Mouse (Mus musculus): ENCODE data around the gene Ptprs.

Ptprs gene

DNA sequence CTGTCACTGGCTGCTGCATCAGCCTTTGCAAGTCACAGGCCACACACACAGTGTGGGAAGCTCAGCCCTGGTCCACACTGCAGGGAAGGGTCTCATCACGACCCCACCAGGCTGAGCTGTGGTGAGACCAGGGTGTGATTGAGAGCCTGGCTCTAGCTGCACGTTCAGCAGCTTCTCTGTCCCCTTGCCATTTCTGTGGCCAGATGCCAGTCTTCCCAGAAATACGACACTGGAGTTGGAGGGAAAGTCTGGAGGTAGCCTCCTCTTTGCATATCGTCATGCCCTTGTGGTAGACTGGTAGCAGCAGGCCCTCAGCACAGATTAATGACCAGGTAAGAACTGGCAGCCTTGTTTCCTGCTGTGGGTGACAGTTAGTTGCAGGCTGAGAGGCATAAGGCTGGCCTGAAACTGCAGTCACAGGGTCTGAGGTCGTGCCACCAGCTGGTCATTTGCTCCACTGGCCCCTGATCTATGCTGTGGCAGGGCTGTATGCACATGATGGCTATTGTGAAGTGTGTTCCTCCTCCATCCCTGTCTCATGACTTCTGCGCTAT lies 96.9 kb downstream of the Ptprs start:
- no peak for DNase-seq (ENCODE audit: low read depth, low spot score)

DNA sequence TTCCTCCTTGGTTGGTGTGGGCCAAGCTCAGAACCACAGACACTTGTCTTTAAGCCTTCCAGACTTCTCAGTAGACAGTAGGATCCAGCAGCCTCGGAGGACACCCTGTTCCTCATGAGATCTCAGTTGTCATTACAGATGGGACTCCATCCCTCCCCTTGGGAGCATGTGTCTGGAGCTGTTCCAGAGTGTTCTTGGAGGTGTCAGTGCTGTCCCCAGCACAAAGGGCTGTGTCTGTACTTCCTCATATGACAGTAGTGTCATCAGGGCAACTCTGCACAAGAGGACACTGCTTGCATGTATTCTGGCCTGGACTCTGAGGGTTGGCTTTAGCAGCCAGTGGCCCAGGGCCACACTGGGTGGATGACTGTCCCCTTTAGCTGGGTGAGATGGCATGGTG lies 101.4 kb downstream of the Ptprs start:
- DNase-seq (ENCODE audit: low read depth, low spot score): peak; percentile 65

DNA sequence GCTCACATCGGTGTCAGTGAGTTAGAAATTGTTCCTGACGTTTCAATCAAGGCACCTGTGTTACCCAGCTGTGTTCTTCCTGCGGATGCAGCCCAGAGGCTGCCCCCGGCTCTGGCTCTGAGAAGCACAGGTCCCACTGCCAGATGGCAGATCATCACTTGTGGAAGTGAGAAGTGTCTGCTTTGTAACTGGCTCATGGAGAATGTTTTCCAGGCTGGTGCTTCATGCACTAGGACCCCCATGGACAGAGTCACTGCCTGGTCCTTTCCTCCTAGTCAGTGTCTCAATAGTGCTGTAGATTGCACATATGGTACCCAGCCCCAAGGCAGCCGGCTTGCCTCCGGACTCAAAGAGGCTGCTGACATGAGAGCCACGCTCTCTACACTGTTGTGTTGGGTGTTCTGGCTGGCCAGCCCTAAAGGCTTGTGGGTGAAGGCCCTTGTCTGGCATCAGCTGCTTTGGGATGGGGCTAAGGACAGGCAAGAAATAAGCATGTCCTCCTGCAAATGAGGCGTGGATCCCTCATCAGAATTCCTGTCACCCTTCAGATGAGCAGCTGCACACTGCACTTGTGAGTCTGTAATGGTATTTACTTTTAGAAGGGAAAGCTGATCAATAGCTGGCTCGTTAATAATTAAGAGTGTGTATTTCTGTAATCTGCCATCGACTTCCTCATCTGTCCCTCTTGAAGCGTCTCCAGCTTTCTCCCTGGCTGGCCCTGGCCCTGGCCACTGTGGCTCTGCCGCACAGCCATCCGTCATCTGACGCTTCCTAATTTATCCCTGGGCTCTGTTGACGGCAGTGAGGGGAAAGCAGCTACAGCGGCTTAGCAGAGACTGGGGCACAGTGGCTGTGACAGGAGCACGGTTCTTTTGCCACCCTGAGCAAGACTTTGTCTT lies 102.9 kb downstream of the Ptprs start:
- DNase-seq (ENCODE audit: low read depth, low spot score): peak; percentile 40

DNA sequence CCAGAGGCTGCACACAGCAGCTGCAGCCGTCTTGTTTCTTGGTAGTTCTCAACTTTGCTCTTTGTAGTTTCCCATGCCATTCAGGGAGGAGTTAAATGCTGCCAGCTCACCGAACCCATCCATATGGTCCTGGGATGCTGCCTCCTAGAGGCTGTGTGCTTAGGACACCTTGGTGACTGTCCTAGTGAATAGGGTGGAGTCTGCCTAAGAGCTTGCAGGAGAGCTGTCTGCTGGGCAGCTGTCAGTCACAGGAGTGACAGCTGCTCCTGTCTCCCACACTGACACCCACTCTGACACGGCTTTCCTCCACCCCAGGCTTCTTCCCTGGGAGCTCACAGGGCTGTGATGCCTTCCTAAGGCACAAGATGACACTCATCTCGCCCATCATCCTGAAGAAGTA lies 104.2 kb downstream of the Ptprs start:
- DNase-seq (ENCODE audit: low read depth, low spot score): no peak

DNA sequence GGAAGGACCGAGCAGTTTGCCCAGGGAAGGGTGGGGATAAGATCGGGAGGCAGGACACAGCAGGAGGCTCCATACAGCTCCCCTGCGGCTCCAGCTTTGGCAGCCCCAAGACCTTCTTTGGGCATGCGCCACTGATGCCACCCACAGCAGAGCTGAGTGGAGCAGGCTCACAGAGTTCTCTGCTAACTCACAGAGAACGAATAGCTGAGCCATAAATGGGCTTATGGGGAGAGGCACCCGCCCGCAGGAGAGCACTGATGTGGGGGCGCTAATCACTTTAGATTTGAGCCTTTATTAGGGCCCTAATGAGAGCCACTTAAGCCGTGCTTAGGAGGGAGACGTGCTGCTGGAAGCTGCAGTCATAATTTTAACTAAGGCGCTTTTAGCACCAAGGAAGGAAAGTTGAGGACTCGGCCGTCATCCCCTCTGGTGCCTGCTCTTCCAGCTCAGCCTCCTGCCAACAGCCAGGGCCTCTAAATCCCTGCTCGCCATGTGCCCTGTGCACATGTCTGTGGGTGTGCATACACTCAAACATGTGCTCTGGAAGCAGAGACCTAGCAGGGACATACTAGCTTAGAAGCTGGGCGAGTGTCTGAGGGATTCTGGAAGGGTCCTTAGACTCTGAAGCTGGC lies 105.1 kb downstream of the Ptprs start:
- DNase-seq (ENCODE audit: low read depth, low spot score): no peak

DNA sequence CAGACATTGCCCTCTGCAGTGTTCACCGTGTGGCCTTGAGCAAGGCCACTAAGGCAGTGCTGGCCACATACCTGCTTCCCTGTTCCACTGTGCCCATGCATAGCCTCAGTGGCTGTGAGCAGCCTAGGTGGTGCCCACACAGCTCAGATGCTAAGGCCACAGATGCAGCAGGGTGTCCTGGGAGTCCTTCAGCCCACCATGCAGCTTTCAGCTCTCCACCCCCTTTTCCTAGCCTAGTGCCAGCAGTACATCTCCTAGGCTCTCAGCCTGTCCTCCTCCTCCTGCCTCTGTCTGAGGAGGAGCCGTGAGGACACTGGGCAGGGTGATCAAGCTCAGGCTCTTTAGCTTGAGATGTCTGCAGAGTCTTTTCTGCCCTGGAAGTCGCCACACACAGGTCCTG lies 106.2 kb downstream of the Ptprs start:
- DNase-seq (ENCODE audit: low read depth, low spot score): no peak

DNA sequence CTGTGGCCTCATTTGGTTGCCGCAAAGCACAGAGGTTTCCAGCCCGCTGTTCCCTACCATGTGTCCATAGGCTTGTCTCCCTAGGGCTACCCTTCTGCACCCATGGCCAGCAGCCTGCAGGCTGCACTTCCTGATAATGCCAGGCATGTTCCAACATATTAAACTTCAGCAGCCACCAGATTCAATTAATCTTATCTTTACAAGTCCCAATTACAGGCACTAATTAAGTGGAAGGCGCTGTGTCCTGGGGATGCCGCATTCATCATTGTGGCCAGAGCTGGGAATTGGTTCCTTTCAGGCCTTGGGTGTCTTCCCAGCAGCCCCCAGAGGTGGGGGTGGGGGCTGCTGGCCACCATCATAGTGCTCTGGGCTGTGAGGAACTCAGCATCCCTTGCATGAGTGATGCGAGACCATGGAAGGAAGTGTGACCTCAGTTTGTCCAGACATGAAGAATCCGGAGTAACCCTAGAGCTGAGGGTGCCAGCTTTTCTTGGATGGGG lies 107.9 kb downstream of the Ptprs start:
- DNase-seq (ENCODE audit: low read depth, low spot score): no peak

DNA sequence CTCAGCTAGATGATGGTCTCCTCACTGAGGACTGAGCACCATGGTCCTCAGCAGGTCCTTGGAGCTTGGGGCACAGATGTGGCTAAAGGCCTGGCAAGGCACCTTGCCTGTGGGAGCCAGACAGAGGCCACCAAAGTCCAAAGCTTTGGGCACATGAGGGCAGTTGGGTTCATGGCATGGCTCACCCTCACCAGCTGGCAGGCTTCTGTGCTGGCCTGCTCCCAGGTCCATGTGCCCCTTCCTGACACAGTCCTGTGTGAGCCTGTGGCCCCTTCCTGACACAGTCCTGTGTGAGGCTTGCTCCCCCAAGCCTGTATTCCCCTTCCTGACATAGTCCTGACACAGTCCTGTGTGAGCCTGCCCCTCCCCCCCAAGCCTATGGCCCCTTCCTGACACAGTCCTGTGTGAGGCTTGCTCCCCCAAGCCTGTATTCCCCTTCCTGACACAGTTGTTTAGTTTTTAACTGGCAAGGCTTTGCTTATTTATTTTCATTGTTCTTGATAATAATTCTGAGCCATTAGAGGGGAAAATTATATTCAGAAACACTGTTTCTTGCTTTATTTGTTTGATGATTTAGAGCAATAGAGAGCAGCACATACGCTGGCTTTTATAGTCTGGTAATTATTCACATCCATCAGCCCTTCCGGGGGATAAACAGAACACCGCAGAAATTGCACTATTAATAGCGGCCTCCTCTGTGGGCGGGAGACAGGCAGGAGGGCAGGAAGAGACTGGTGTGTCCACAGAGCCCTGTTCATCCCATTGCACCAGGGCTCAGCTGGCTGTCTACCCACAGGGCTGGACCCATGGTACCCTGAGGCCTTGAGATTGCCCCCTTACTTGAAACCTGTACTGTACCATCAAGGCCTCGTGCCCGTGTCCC lies 110.3 kb downstream of the Ptprs start:
- no peak for DNase-seq (ENCODE audit: low read depth, low spot score)
